Mouse (Mus musculus) liver, adult 2 months (tissue): ENCODE measurements at regions not wholly inside any gene's neighbourhood (a gene's known extent, or its start where the extent isn't known, plus 50 kb on each side); places are given as distances from the start of the nearest gene placed in this dataset.

Experiments used
- CTCF ChIP-seq: fragments of 200-500 bp; IDR thresholded peaks from 2 replicates; pipeline ENCODE4 v1.5.1; 2011; ENCODE audit warnings: low read depth, low read length, control low read depth
- POLR2A ChIP-seq: fragments of 200-500 bp; IDR thresholded peaks from 2 replicates; pipeline ENCODE4 v1.6.1; 2011; ENCODE audit warnings: low read length, control low read depth; ENCODE audit not compliant: insufficient read depth; ENCODE audit errors: extremely low read depth

DNA sequence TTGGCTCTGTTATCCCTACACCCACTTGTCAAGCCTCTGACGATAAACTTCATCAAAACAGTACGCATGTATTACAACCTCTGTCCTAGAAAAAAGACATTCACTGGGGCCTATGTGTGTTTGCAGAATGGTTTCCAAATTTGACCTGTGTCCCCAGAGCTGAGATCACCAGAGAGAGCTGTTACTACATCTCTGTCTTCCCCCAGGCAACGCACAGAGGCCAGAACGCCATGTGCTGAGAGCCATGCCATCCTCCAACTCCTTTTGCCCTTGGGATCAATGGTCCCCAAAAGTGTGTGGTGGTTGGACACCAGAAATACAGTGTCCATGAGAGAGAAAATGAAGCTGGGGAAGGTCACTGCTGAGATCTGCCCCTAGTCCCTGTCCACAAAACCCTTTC is 137.1 kb downstream of the Tomm20 start:
- no peak for TF ChIP-seq POLR2A
- TF ChIP-seq CTCF: no peak
